35 mouse cellular contexts compared by ENCODE assay signal in the genomic region with DNA sequence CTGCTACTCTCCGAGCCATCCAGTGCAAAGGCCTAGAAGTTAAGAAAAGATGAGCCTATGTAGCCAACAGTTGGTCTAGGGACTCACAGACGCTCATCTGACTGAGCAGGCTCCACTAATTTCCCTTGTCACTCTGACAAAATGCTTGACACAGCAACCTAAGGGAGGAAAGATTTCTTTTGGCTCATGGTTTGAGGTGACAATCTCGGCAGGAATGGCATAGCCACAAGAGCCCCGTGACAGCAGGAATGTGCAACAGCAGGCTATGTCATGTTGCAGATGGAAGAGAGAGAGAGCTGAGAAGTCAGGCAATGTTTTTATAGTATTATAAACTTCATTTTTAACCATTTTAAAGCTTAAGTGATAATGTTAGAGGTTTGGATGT.
"Had no signal": no experiment of that assay in that cellular context is flagged by ENCODE, and none has a peak within 500 bp of the region (broad histone marks: within the 10 kb centered on the region; RNA-seq: fewer than 3 reads in every experiment).

No protein-coding gene starts in this region.

- H3K9ac ChIP-seq: heart, embryonic 12.5 days; heart, embryonic 13.5 days; heart, embryonic 15.5 days; hindbrain, embryonic 12.5 days; hindbrain, embryonic 13.5 days; hindbrain, embryonic 14.5 days; hindbrain, embryonic 15.5 days; intestine, embryonic 15.5 days; kidney, embryonic 15.5 days had no signal

- H3K27ac ChIP-seq: heart, embryonic 10.5 days; heart, embryonic 13.5 days; heart, embryonic 15.5 days; hindbrain, embryonic 10.5 days; hindbrain, embryonic 12.5 days; hindbrain, embryonic 13.5 days; hindbrain, embryonic 14.5 days; hindbrain, embryonic 15.5 days; hindbrain, postnatal 0 days; intestine, embryonic 15.5 days; kidney, embryonic 15.5 days; kidney, postnatal 0 days; layer of hippocampus, adult 2 months; left cerebral cortex, adult 2 months had no signal

- H3K9me3 ChIP-seq: heart, embryonic 10.5 days; heart, embryonic 12.5 days; heart, embryonic 13.5 days; heart, embryonic 15.5 days; hindbrain, embryonic 10.5 days; hindbrain, embryonic 12.5 days; hindbrain, embryonic 13.5 days; hindbrain, embryonic 15.5 days; intestine, embryonic 15.5 days; kidney, embryonic 15.5 days had no signal

- DNase-seq: heart, postnatal 10 days; heart, postnatal 14 days; heart, postnatal 4 days; kidney, adult 11 months; kidney, adult 18-20 months; kidney, adult 2 months; kidney, adult 8-10 months; kidney, adult 9 months; kidney, postnatal 10 days; kidney, postnatal 14 days; kidney, postnatal 25 days; kidney, postnatal 36 days; kidney, postnatal 4 days; layer of hippocampus, adult 9-11 months; layer of hippocampus, postnatal 36 days had no signal

- H3K27me3 ChIP-seq: heart, embryonic 12.5 days; heart, embryonic 13.5 days; heart, embryonic 15.5 days; hindbrain, embryonic 12.5 days; hindbrain, embryonic 13.5 days; hindbrain, embryonic 15.5 days; intestine, embryonic 15.5 days; kidney, embryonic 15.5 days had no signal

- H3K4me3 ChIP-seq: heart, embryonic 10.5 days; heart, embryonic 12.5 days; heart, embryonic 13.5 days; heart, embryonic 15.5 days; hindbrain, embryonic 10.5 days; hindbrain, embryonic 12.5 days; hindbrain, embryonic 13.5 days; hindbrain, embryonic 15.5 days; intestine, embryonic 15.5 days; kidney, embryonic 15.5 days; layer of hippocampus, adult 2 months; left cerebral cortex, adult 2 months had no signal

- H3K4me1 ChIP-seq: heart, embryonic 10.5 days; heart, embryonic 12.5 days; hindbrain, embryonic 12.5 days; hindbrain, embryonic 15.5 days; intestine, embryonic 15.5 days had no signal

- ATAC-seq: hindbrain, embryonic 16.5 days; hindbrain, postnatal 0 days; inflammation-experienced regulatory T-cells, adult 6 months; intestine, embryonic 15.5 days; intestine, embryonic 16.5 days; intestine, postnatal 0 days had no signal

- H3K4me2 ChIP-seq: heart, embryonic 11.5 days; heart, embryonic 12.5 days; heart, embryonic 13.5 days; heart, embryonic 15.5 days; hindbrain, embryonic 12.5 days; hindbrain, embryonic 13.5 days; hindbrain, embryonic 14.5 days; hindbrain, embryonic 15.5 days; intestine, embryonic 15.5 days had no signal

- H3K36me3 ChIP-seq: heart, embryonic 10.5 days; heart, embryonic 12.5 days; heart, embryonic 13.5 days; heart, embryonic 15.5 days; hindbrain, embryonic 10.5 days; hindbrain, embryonic 12.5 days; hindbrain, embryonic 13.5 days; hindbrain, embryonic 15.5 days; intestine, embryonic 15.5 days; kidney, embryonic 15.5 days had no signal
